Mouse (Mus musculus) naive thymus-derived CD4-positive, alpha-beta T cell, adult 2 months (primary cell): Measurements from ENCODE around the gene Gm973.

Source experiments
- DNase-seq: peaks from one replicate; pipeline ENCODE4 v3.0.0-alpha.2; 2011; ENCODE audit warnings: low read depth

The Gm973 gene

GRCm38 (mm10) chr1:59492432-59492831, 23.6 kb upstream of the Gm973 start:
- no peak for DNase-seq

- no peak for DNase-seq
These were observed 20.1 kb upstream of the Gm973 start for GRCm38 (mm10) chr1:59495970-59496369.

- no peak for DNase-seq
These were observed 18.1 kb upstream of the Gm973 start for GRCm38 (mm10) chr1:59497741-59498613.

GRCm38 (mm10) chr1:59499327-59499726, 16.7 kb upstream of the Gm973 start:
- no peak for DNase-seq

- no peak for DNase-seq
These were observed 13.7 kb upstream of the Gm973 start for GRCm38 (mm10) chr1:59502355-59502754.

DNA sequence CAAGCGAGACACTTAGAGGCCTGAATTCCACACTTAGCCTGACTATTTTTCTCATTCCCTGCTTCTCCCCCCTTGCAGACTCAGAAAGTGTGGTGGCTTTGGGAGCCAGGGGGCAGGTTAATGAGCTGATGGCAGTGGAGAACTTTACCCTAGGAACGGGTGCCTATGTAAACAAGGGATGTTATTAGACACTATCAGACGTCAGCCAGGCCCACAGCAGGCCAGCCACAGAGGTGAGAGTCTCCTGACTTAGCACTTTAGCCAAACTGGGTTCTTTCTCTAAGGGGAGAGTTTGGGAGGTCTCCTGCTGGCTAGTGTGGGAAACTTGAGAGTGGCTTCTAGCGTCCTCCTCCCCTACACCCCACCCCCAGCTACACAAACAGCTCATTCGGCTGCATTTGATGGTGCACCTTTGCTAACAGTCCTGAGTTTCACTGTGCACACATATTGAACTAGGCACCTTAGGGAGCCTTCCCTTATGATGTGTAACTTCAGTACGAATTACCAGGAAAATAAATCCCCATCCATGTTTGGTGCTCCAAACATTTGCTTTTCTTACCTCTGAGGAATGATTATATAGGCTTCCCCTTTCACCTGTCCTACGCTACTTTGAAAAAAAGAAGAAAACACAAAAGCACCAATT, 12.3 kb upstream of the Gm973 start:
- no peak for DNase-seq

DNA sequence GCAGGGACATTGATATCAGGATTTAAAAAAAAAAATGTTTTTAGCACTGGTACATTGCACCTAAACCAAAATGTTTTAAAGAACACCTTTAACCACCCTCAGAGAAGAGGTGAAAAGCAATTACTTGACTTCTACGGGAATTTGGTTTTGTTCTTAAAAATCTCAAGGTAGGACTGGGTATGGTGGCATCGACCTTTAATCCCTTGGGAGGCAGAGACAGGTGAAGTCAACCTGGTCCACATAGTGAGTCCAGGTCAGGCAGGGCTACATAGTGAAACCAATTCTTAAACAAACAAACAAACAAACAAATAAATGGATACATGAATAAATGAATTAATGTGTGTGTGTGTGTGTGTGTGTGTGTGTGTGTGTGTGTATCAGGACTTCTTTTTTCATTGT, 11.8 kb upstream of the Gm973 start:
- DNase-seq = no peak

- no peak for DNase-seq
These were observed 7.5 kb upstream of the Gm973 start for GRCm38 (mm10) chr1:59508463-59509139.

GRCm38 (mm10) chr1:59511566-59512270, 4.3 kb upstream of the Gm973 start:
- DNase-seq = no peak

- DNase-seq = no peak
These were observed 4.3 kb downstream of the Gm973 start for GRCm38 (mm10) chr1:59520226-59520837.

- DNase-seq = no peak
These were observed 6.4 kb downstream of the Gm973 start for GRCm38 (mm10) chr1:59522456-59522855.

- peak; percentile 22 for DNase-seq
These were observed 7.4 kb downstream of the Gm973 start for GRCm38 (mm10) chr1:59523378-59523958.

DNA sequence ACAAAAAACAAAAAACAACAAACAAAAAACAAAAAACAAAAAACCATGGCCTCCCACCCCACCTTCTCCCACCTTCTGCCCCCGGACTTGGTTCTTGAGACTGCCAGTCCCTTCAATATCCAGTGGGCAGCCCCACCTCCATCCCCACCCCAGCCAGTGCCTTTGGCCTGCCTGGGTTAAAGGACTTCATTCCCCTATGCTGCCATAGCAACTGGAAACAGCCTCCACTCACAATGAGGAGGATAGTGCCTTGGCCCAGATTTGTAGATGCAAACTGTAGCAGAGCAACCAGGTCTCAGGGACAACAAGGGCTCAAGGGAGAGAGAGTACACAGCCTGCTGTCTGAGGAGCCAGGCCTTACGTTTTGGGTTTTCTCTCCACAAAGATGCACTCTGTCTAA, 8.0 kb downstream of the Gm973 start:
- no peak for DNase-seq

- DNase-seq = no peak
These were observed 8.7 kb downstream of the Gm973 start for GRCm38 (mm10) chr1:59524759-59525158.

DNA sequence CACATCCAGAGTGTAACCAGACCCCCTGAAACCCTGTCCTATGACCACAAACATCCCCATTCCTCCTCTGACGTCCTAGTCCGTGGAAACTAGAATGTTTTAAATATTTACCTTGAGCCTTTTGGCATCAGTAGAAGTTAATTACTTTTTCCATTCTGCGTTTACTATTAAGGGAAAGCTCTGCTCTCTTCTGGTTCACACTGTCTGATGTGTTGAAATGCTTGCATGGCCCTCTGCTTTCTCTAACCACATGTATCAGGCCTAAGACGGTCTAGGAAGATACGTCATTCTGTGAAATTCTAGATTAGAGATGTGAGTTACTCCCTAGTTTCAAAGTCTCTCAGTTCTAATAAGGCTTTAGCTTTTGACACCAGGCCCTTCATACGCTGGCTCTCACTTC, 11.2 kb downstream of the Gm973 start:
- no peak for DNase-seq

DNA sequence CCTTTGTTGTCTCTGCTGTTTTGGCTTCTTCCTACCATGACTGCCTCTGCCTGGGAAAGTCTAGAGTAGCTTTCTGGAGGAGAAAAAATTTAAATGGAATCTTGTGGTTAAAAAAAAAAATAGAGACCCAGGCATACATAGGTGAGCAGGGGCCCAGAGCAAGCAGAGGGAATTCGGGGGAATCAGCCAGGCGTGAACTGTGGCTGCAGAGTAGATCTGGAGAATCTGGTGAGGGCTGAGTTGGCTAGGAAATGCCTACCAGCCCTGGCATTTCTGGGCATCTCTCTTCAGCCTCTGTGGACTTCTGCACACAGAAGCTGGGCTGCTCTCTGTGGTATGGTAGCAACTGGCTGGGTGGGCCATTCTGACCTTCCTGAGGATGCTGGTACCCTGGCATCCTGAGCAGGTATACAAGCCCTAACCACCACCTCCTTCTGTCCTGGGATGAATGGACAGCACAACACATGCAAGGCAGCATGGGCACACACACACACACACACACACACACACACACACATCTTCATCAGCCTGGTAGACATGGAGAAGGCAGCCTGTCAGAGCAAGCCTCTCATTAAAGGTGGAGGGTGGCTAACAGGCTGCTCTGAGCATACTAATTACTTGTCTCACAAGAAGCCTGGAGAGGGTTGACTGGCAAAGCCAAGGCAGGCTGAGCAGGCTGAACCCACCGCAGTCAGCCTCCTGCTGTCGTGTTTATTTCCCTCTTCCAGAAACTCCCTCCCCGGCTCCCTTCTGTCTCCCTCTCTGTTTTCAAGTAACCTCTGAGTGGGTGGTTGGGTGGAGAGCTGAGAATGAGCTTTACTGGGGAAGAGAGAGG, 19.1 kb downstream of the Gm973 start:
- no peak for DNase-seq

DNA sequence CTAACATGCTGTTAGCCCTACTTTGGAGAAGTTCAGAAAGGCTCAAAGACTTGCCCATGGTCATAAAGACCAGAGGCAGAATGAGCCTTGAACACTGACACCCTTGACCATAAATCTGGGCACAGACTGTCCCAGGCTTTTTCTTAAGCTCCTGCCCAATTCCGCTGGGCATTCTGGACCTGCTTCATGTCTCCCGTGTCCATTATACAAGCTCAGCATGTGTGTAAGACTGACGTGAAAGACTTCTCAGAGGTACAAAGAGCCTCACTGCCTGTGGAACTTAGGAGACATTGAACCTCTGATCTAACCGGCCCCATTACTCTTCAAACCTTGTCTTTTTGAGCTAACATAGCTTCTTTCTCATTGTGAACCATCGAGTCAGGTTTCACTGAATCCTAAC, 22.3 kb downstream of the Gm973 start:
- DNase-seq = no peak

DNA sequence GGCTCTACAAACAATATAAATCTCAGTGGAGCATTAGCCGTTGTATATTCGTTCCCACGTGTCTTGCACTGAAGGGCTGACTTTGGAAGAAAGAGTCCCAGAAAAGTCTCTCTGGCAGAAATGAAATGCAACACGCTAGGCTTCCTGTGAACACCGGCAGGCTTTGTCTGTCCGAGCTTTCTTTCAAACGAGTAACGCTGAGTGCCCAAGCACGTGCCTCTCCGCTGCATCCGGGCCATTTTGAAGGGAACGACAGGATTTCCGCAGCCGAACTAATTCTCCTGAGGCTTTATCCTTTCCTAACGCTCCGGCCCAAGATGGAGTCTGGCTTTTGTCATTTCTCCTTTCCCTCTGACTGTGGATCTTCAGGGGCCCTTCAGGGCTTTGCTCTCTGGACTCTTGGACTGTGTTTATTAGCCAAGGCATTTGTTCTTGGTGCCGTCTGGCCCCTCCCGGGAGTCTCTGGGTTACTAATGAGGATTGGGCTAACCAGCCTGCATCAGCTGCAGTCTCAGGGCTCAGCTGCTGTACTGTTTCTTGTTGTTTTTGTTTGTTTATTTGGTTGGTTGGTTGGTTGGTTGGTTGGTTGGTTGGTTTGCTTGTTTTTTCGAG, 24.6 kb downstream of the Gm973 start:
- DNase-seq = no peak

DNA sequence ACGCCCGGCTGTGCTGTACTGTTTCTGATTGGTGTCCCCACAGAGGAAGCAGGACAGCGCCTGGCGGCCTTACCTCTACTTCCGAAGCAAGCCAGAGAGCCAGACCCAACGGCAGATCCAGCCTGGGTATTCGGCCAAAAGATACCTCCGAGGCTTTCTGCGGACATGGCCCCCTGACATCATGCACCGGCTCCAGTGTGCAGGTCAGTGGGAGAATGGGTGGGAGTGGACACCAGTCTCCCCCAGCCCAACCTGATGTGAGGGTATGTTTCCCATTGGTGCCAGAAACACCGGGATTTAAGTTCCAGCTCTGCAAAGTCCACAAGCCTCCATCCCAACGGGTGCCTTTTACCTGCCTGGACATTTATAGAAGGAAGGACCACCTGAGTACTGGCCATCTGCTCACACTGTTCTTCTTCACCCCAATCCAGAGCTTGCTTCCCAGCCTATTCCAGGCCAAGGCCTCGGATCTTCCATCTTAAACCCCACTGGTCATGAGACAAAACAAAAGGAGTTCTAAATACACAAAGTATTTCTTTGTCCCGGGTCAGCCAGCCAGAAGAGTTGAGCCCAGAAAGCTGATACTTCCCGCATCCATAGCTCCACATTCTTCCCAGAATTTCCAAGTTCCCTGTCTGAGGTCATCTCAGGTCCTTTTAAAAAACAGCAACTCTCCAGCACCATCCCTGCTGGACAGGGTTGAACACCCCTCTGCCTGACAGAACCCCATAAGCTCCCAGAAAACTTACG, 25.4 kb downstream of the Gm973 start:
- DNase-seq = no peak
